Mouse (Mus musculus) hindbrain, postnatal 0 days (tissue): ENCODE results near the gene Gm28035. TPM values are rescaled to one million over a fixed set of nuclear protein-coding genes. Genes with fewer than 3 reads are reported as not detected.
A peak's percentile ranks its signal among the peaks of the same experiment; 100 is the strongest.

Experiments
- ATAC-seq: fragments of 200-750 bp; cut with Nextera tagmentation; 2 replicates; pipeline ENCODE4 v1.8.0; 2017; ENCODE audit warnings: mild to moderate bottlenecking, moderate TSS enrichment, moderate library complexity
- DNase-seq: peaks from one replicate; pipeline ENCODE4 v3.0.0-alpha.2; 2015; ENCODE audit warnings: low spot score
- H3K27ac ChIP-seq: fragments of 300-500 bp; sonication (generic); 2 replicates; pipeline ENCODE4 v1.5.1; 2014; ENCODE audit warnings: mild to moderate bottlenecking
- H3K27me3 ChIP-seq: fragments of 300-500 bp; sonication (generic); 2 replicates; pipeline ENCODE4 v1.6.1; 2014; ENCODE audit warnings: low read length, mixed read lengths; ENCODE audit not compliant: insufficient read depth
- H3K36me3 ChIP-seq: fragments of 300-500 bp; sonication (generic); 2 replicates; pipeline ENCODE4 v1.6.1; 2014; ENCODE audit warnings: low read length, mixed read lengths; ENCODE audit not compliant: insufficient read depth
- H3K4me1 ChIP-seq: fragments of 300-500 bp; sonication (generic); 2 replicates; pipeline ENCODE4 v1.6.1; 2014; ENCODE audit warnings: antibody characterized with exemption, low read length, mixed read lengths; ENCODE audit not compliant: insufficient read depth
- H3K4me2 ChIP-seq: fragments of 300-500 bp; sonication (generic); 2 replicates; pipeline ENCODE4 v1.6.1; 2014; ENCODE audit warnings: low read depth, mild to moderate bottlenecking, low read length, moderate library complexity, mixed read lengths
- H3K4me3 ChIP-seq: fragments of 300-500 bp; sonication (generic); 2 replicates; pipeline ENCODE4 v1.5.1; 2014; ENCODE audit warnings: low read length
- H3K9ac ChIP-seq: fragments of 300-500 bp; sonication (generic); replicated peaks from 2 replicates; pipeline ENCODE4 v1.6.1; 2014; ENCODE audit warnings: mild to moderate bottlenecking, low read length, moderate library complexity, mixed read lengths
- H3K9me3 ChIP-seq: fragments of 300-500 bp; sonication (generic); 2 replicates; pipeline ENCODE4 v1.6.1; 2016; ENCODE audit warnings: low read length, mixed read lengths
- CTCF ChIP-seq: IDR thresholded peaks from 2 replicates; pipeline ENCODE4 v1.5.1; 2016; ENCODE audit warnings: antibody characterized with exemption, control low read depth, low read depth
- WGBS: fragments of 180-500 bp; shearing (Covaris S2); extraction: QIAGEN DNeasy Blood & Tissue Kit; methylation state at CpG from one replicate; pipeline ENCODE4 v1.1.7; 2014; 5-methylcytosine and 5-hydroxymethylcytosine counted together
- polyA plus RNA-seq: library from polyadenylated mRNA; unstranded; fragments of >200 nt; fragmentation: Nextera tagmentation; extraction: Ambion mirVana; gene quantifications from 2 replicates; pipeline ENCODE4 v1.2.1, GENCODE M21; 2015
- total RNA-seq: library from RNA; depleted of rRNA; stranded (reverse); fragments of >200 nt; gene quantifications from 2 replicates; pipeline ENCODE4 v1.2.3, GENCODE M21; 2014

Gene Gm28035
- total and polyA plus RNA-seq, 2 experiments from 2014 or later: 0.31 to 15.1 TPM

DNA sequence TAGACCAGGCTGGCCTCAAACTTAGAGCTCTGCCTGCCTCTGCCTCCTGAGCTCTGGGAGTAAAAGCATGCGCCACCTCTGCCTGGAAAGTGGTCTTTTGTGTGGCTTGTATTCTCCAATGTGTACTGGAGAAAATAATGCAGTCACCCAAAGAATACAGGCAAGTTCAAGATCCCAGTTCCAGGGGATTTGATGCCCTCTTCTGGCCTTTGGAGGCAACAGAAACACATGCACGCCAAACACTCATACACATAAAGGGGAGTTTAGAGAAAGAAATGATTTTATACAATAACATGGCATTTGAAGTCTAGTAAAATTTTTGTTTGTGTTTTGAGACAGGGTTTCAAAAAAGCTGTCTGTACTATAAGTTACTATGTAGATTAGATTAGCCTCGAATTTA is 59.2 kb downstream of the Gm28035 start:
- Histone ChIP-seq H3K9me3 (no peaks in the 10 kb centered on the region), H3K27ac (no peak overlapping the region), H3K4me1 (no peaks in the 10 kb centered on the region), H3K36me3 (peaks cover 52% of the 10 kb centered on the region), H3K27me3 (no peaks in the 10 kb centered on the region), H3K9ac (no peak overlapping the region), H3K4me2 (no peak overlapping the region), H3K4me3 (no peak overlapping the region)
- peak; percentile 24; the same call in 1 of the 2 replicates for TF ChIP-seq CTCF
- WGBS: 82% methylated on average over 3 of the region's 3 CpGs
- no peak for ATAC-seq
- peak; percentile 7 for DNase-seq

GRCm38 (mm10) chr2:30299966-30300365 is 59.6 kb downstream of the Gm28035 start:
- Histone ChIP-seq H3K9me3 (no peaks in the 10 kb centered on the region), H3K4me1 (no peaks in the 10 kb centered on the region), H3K27me3 (no peaks in the 10 kb centered on the region), H3K36me3 (peaks cover 57% of the 10 kb centered on the region), H3K27ac (no peak overlapping the region), H3K4me2 (no peak overlapping the region), H3K4me3 (no peak overlapping the region), H3K9ac (no peak overlapping the region)
- no peak for TF ChIP-seq CTCF
- no peak for DNase-seq
- WGBS: 95% methylated on average over 5 of the region's 5 CpGs
- ATAC-seq: no peak

GRCm38 (mm10) chr2:30306087-30306486 is 65.7 kb downstream of the Gm28035 start:
- H3K4me2 ChIP-seq: no peak overlapping the region
- H3K4me3 ChIP-seq: no peak overlapping the region
- DNase-seq (no peak), ATAC-seq (no peak)
- 95% methylated on average over 7 of the region's 7 CpGs for WGBS
- H3K9ac ChIP-seq: no peak overlapping the region
- peaks cover 80% of the 10 kb centered on the region for H3K36me3 ChIP-seq
- no peaks in the 10 kb centered on the region for H3K9me3 ChIP-seq
- H3K27me3 ChIP-seq: no peaks in the 10 kb centered on the region
- no peak overlapping the region for H3K27ac ChIP-seq
- no peaks in the 10 kb centered on the region for H3K4me1 ChIP-seq
- no peak for TF ChIP-seq CTCF

DNA sequence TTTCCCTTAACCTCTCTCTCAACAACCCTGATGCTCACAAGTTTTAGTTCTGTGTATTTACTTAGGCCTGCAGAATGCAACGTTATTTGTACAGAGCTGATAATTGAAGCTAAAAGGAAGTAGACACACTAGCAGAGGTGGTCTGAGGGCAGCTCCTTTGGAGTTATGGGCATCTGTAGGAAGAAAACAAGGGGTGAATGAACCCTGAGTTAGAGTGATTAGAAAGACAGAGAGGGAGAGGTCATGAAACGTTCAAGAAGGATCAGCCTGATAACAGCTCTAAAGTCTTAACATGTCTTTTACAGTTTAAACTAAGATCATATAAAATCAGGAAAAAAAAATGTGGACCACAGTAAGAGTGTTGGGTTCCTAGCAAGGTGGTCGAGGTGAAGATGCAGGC is 69.0 kb downstream of the Gm28035 start:
- Histone ChIP-seq H3K4me1 (no peaks in the 10 kb centered on the region), H3K9me3 (no peaks in the 10 kb centered on the region), H3K9ac (no peak overlapping the region), H3K4me2 (no peak overlapping the region), H3K27me3 (no peaks in the 10 kb centered on the region), H3K27ac (no peak overlapping the region), H3K4me3 (no peak overlapping the region), H3K36me3 (peaks cover 83% of the 10 kb centered on the region)
- 95% methylated on average over 3 of the region's 3 CpGs for WGBS
- DNase-seq (no peak), ATAC-seq (no peak)
- TF ChIP-seq CTCF: no peak

GRCm38 (mm10) chr2:30311481-30311880 is 71.1 kb downstream of the Gm28035 start:
- H3K4me3 ChIP-seq: no peak overlapping the region
- peaks cover 78% of the 10 kb centered on the region for H3K36me3 ChIP-seq
- no peak overlapping the region for H3K4me2 ChIP-seq
- H3K27ac ChIP-seq: no peak overlapping the region
- WGBS: 90% methylated on average over 2 of the region's 2 CpGs
- no peak for DNase-seq
- no peak for TF ChIP-seq CTCF
- no peak overlapping the region for H3K9ac ChIP-seq
- no peaks in the 10 kb centered on the region for H3K9me3 ChIP-seq
- no peaks in the 10 kb centered on the region for H3K27me3 ChIP-seq
- ATAC-seq: no peak
- no peaks in the 10 kb centered on the region for H3K4me1 ChIP-seq

DNA sequence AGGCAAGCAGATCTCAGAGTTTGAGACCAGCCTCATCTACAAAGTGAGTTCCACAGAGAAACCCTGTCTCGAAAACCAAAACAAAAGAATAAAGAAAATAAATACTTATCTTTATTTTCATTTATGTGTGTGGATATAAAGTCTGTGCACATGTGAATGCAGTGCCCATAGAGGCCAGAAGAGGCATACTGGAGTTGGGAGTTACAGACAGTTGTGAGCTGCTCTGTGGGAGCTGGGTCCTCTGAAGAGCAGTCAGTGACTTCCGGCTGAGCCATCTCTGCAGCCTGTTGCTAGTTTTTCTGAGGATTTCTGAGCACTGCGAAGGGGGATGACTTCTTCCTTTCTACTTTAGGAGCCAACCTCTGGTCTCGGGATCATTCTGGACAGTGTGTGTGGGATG is 75.8 kb downstream of the Gm28035 start:
- Histone ChIP-seq H3K9me3 (no peaks in the 10 kb centered on the region), H3K4me2 (no peak overlapping the region), H3K4me1 (no peaks in the 10 kb centered on the region), H3K4me3 (no peak overlapping the region), H3K36me3 (peaks cover 66% of the 10 kb centered on the region), H3K9ac (no peak overlapping the region), H3K27me3 (no peaks in the 10 kb centered on the region), H3K27ac (no peak overlapping the region)
- peak; percentile 37 for TF ChIP-seq CTCF
- ATAC-seq: no peak
- 92% methylated on average over 4 of the region's 4 CpGs for WGBS
- peak; percentile 3 for DNase-seq

DNA sequence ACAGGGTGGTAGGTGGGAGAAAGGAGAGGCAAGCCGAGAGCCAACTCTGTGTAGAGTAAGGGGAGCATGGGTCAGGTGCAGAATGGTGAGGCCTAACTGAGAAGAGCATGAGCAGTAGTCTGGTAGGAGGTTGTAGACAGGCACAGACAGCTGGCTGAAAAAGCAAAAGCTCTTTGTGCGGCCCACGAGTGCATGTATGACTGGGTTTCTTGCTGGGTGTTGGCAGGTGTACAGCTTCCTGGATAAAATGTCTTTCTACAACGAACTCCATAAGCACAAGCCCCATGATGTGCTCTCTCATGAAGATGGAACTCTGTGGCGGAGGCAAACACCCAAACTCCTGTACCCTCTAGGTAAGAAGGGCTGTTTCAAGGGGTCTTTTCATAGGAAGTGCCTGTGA is 76.6 kb downstream of the Gm28035 start:
- Histone ChIP-seq H3K4me2 (no peak overlapping the region), H3K4me1 (no peaks in the 10 kb centered on the region), H3K36me3 (peaks cover 68% of the 10 kb centered on the region), H3K27ac (no peak overlapping the region), H3K9me3 (no peaks in the 10 kb centered on the region), H3K9ac (no peak overlapping the region), H3K27me3 (no peaks in the 10 kb centered on the region), H3K4me3 (no peak overlapping the region)
- ATAC-seq (no peak), DNase-seq (no peak)
- 88% methylated on average over 5 of the region's 5 CpGs for WGBS
- no peak for TF ChIP-seq CTCF

GRCm38 (mm10) chr2:30319260-30319659 is 78.9 kb downstream of the Gm28035 start:
- no peak overlapping the region for H3K4me3 ChIP-seq
- ATAC-seq (no peak), DNase-seq (no peak)
- H3K27ac ChIP-seq: no peak overlapping the region
- no peak overlapping the region for H3K9ac ChIP-seq
- no peaks in the 10 kb centered on the region for H3K4me1 ChIP-seq
- peaks cover 72% of the 10 kb centered on the region for H3K36me3 ChIP-seq
- no peaks in the 10 kb centered on the region for H3K9me3 ChIP-seq
- no peak overlapping the region for H3K4me2 ChIP-seq
- no peak for TF ChIP-seq CTCF
- H3K27me3 ChIP-seq: no peaks in the 10 kb centered on the region
- WGBS: 90% methylated on average over 4 of the region's 4 CpGs
